Mouse (Mus musculus): ENCODE results near the gene Atp2b4.

- no peak for TF ChIP-seq POLR2A (IDR thresholded peaks at IDR 0.05; ENCODE audit: extremely low read depth, insufficient read depth, low read length)
- TF ChIP-seq CTCF (IDR thresholded peaks at IDR 0.05; ENCODE audit: low read depth, low read length) = no peak
These were observed 107.2 kb downstream of the Atp2b4 start for GRCm38 (mm10) chr1:133693536-133694114.
